Mouse (Mus musculus) kidney, postnatal 0 days (tissue): ENCODE measurements around the gene Cit. TPM values are rescaled to one million over a fixed set of nuclear protein-coding genes. Genes with fewer than 3 reads are reported as not detected.
A peak's percentile ranks its signal among the peaks of the same experiment; 100 is the strongest.

Experiments
- ATAC-seq: fragments of 200-750 bp; cut with Nextera tagmentation; replicated peaks from 2 replicates; pipeline ENCODE4 v1.8.0; 2017; ENCODE audit warnings: low read depth, moderate number of reproducible peaks, moderate TSS enrichment, moderate library complexity; ENCODE audit not compliant: low FRiP score
- DNase-seq: peaks from one replicate; pipeline ENCODE4 v3.0.0-alpha.2; 2016; ENCODE audit warnings: low spot score
- H3K27ac ChIP-seq: fragments of 300-500 bp; sonication (generic); 2 replicates; pipeline ENCODE4 v1.5.1; 2014; ENCODE audit warnings: mild to moderate bottlenecking
- H3K27me3 ChIP-seq: fragments of 300-500 bp; sonication (generic); 2 replicates; pipeline ENCODE4 v1.6.1; 2014; ENCODE audit warnings: low read length, mixed read lengths; ENCODE audit not compliant: insufficient read depth
- H3K36me3 ChIP-seq: fragments of 300-500 bp; sonication (generic); 2 replicates; pipeline ENCODE4 v1.6.1; 2014; ENCODE audit warnings: low read length, mixed read lengths; ENCODE audit not compliant: insufficient read depth
- H3K4me1 ChIP-seq: fragments of 300-500 bp; sonication (generic); replicated peaks from 2 replicates; pipeline ENCODE4 v1.6.1; 2014; ENCODE audit warnings: antibody characterized with exemption, low read length, mixed read lengths; ENCODE audit not compliant: insufficient read depth
- H3K4me2 ChIP-seq: fragments of 300-500 bp; sonication (generic); 2 replicates; pipeline ENCODE4 v1.6.1; 2014; ENCODE audit warnings: mild to moderate bottlenecking, low read length, moderate library complexity, mixed read lengths
- H3K4me3 ChIP-seq: fragments of 300-500 bp; sonication (generic); replicated peaks from 2 replicates; pipeline ENCODE4 v1.5.1; 2014; ENCODE audit warnings: low read depth, low read length
- H3K9ac ChIP-seq: fragments of 300-500 bp; sonication (generic); 2 replicates; pipeline ENCODE4 v1.6.1; 2014; ENCODE audit warnings: low read depth, low read length
- H3K9me3 ChIP-seq: fragments of 300-500 bp; sonication (generic); replicated peaks from 2 replicates; pipeline ENCODE4 v1.6.1; 2016; ENCODE audit warnings: low read length, inconsistent platforms, mixed read lengths
- CTCF ChIP-seq: IDR thresholded peaks from 2 replicates; pipeline ENCODE4 v1.5.1; 2016; ENCODE audit warnings: antibody characterized with exemption, low read depth, mild to moderate bottlenecking, moderate library complexity
- WGBS: fragments of 180-500 bp; shearing (Covaris S2); extraction: QIAGEN DNeasy Blood & Tissue Kit; methylation state at CpG from one replicate; pipeline ENCODE4 v1.1.7; 2014; 5-methylcytosine and 5-hydroxymethylcytosine counted together
- polyA plus RNA-seq: library from polyadenylated mRNA; unstranded; fragments of >200 nt; fragmentation: Nextera tagmentation; extraction: Ambion mirVana; gene quantifications from 2 replicates; pipeline ENCODE4 v1.2.1, GENCODE M21; 2015

Cit gene
- polyA plus RNA-seq, 1 experiment from 2014 or later: 8.8 TPM

GRCm38 (mm10) chr5:116022658-116023200 is 177.7 kb downstream of the Cit start:
- DNase-seq (no peak), ATAC-seq (no peak)
- Histone ChIP-seq H3K9ac (peak overlapping the region; percentile 82; the same call in 1 of the 2 replicates), H3K4me1 (peaks cover 18% of the 10 kb centered on the region; the same call in 1 of the 2 replicates), H3K27ac (peak overlapping the region; percentile 94), H3K4me3 (peak overlapping the region; percentile 72), H3K9me3 (no peaks in the 10 kb centered on the region), H3K27me3 (no peaks in the 10 kb centered on the region), H3K36me3 (peaks cover 32% of the 10 kb centered on the region), H3K4me2 (peak overlapping the region; percentile 89)
- TF ChIP-seq CTCF: no peak
- WGBS: 70% methylated on average over 7 of the region's 7 CpGs

DNA sequence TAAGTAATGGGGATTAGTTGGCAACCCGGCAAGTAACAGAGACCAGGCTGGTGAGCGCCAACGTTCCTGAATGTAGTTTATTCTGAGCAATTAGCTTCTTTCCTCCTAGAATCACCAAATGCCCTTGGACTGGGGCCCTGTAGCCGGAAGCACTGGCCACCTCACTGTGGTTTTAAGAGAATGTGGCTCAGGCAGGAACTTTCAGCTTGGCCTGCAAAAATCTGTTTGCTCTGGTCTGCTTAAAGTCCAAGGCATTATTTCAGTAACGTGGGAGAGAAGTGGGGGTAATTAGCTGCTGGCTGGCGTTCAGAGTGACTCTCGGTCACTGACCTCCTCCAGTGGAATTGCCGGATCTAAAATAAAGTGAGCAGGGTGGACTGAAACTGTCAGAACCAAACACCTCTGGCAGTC is 178.2 kb downstream of the Cit start:
- TF ChIP-seq CTCF: no peak
- Histone ChIP-seq H3K9me3 (no peaks in the 10 kb centered on the region), H3K9ac (peak overlapping the region; percentile 82), H3K4me3 (peak overlapping the region; percentile 72), H3K36me3 (peaks cover 27% of the 10 kb centered on the region), H3K4me2 (peak overlapping the region; percentile 89), H3K27ac (peak overlapping the region; percentile 94), H3K4me1 (peaks cover 18% of the 10 kb centered on the region; the same call in 1 of the 2 replicates), H3K27me3 (no peaks in the 10 kb centered on the region)
- peak; percentile 46 for DNase-seq
- WGBS: 14% methylated on average over 8 of the region's 8 CpGs
- ATAC-seq: no peak

DNA sequence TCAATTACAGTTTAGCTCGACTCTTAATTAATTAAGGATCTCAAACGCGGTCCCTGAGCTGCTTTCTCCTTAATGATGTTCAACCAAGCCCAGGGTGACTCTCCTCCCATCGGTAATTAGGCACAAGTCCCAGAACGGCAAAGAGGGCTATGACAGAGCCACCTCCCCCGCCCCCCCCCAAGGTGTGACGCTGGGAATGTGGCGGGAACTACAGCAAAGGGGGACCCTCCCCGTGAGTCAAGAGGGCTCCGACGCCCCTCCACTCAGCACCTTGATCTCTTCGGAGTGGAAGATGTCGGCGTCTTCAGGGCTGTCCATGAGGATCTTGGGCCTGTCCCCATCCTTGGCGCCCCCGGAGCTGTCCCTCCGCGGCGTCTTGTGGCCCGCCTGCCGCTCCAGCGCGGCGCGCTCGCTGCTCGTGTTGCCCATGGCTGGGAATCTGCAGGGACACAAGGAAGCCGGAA is 178.8 kb downstream of the Cit start:
- Histone ChIP-seq H3K36me3 (peaks cover 23% of the 10 kb centered on the region), H3K4me2 (peak overlapping the region; percentile 89), H3K9ac (peak overlapping the region; percentile 82), H3K4me3 (peak overlapping the region; percentile 72), H3K9me3 (no peaks in the 10 kb centered on the region), H3K27me3 (no peaks in the 10 kb centered on the region), H3K4me1 (peaks cover 18% of the 10 kb centered on the region; the same call in 1 of the 2 replicates), H3K27ac (peak overlapping the region; percentile 94)
- DNase-seq (no peak), ATAC-seq (peak; percentile 51; the same call in 1 of the 2 replicates)
- no peak for TF ChIP-seq CTCF
- under 1% methylated on average over 27 of the region's 28 CpGs for WGBS

GRCm38 (mm10) chr5:116024327-116024739 is 179.3 kb downstream of the Cit start, which contains the start of gene Prkab1:
Prkab1 (minus strand) TSS chr5:116024508.
- Histone ChIP-seq H3K4me2 (peak within 1 kb of the TSS; percentile 89), H3K4me3 (peak within 1 kb of the TSS; percentile 72), H3K36me3 (peaks cover 20% of the 10 kb centered on the region), H3K27ac (peak within 1 kb of the TSS; percentile 94), H3K9ac (peak within 1 kb of the TSS; percentile 82), H3K27me3 (no peaks in the 10 kb centered on the region), H3K4me1 (peaks cover 18% of the 10 kb centered on the region; the same call in 1 of the 2 replicates), H3K9me3 (no peaks in the 10 kb centered on the region)
- TF ChIP-seq CTCF: peak; percentile 75
- WGBS: under 1% methylated on average over 44 of the region's 46 CpGs
- DNase-seq (peak; percentile 100), ATAC-seq (peak; percentile 96)

- no peak for ATAC-seq
- no peak overlapping the region for H3K4me2 ChIP-seq
- no peak for DNase-seq
Observed at GRCm38 (mm10) chr5:116026107-116026506, 181.0 kb downstream of the Cit start.

GRCm38 (mm10) chr5:116026561-116026960 is 181.5 kb downstream of the Cit start:
- Histone ChIP-seq H3K27me3 (no peaks in the 10 kb centered on the region), H3K4me2 (no peak overlapping the region), H3K9ac (no peak overlapping the region), H3K4me1 (peaks cover 15% of the 10 kb centered on the region; the same call in 1 of the 2 replicates), H3K4me3 (no peak overlapping the region), H3K36me3 (0 out of 2 replicates have a peak, but pooled peaks cover 2% of the 10 kb centered on the region), H3K27ac (no peak overlapping the region), H3K9me3 (no peaks in the 10 kb centered on the region)
- DNase-seq (no peak), ATAC-seq (no peak)
- no peak for TF ChIP-seq CTCF
- WGBS: 85% methylated on average over 14 of the region's 14 CpGs

More at GRCm38 (mm10) chr5:116026107-116026506, 181.0 kb downstream of the Cit start:
- H3K27ac ChIP-seq: no peak overlapping the region
- H3K9ac ChIP-seq: no peak overlapping the region
- WGBS: 91% methylated on average over 5 of the region's 5 CpGs
- no peak for TF ChIP-seq CTCF
- H3K36me3 ChIP-seq: peaks cover 7% of the 10 kb centered on the region
- H3K4me3 ChIP-seq: no peak overlapping the region
- no peaks in the 10 kb centered on the region for H3K9me3 ChIP-seq
- peaks cover 15% of the 10 kb centered on the region; the same call in 1 of the 2 replicates for H3K4me1 ChIP-seq
- H3K27me3 ChIP-seq: no peaks in the 10 kb centered on the region
